Mouse (Mus musculus) liver, postnatal 0 days (tissue): ENCODE data around the gene Plekha7.

Experiments
- CTCF ChIP-seq: sonication (generic); IDR thresholded peaks from 2 replicates; pipeline ENCODE4 v1.5.1; 2016; ENCODE audit warnings: antibody characterized with exemption, low read depth
- EP300 ChIP-seq: IDR thresholded peaks from 2 replicates; pipeline ENCODE4 v1.6.1; 2016; ENCODE audit warnings: antibody characterized with exemption, low read depth, mild to moderate bottlenecking

GRCm38 (mm10) chr7:116294961-116295360 lies 13.2 kb downstream of the Plekha7 start:
- TF ChIP-seq EP300 (no peak), CTCF (no peak)
